Mouse (Mus musculus) neutrophil, adult 5-6 weeks (primary cell): Measurements from ENCODE around the gene Sulf2. TPM values are rescaled to one million over a fixed set of nuclear protein-coding genes. Genes with fewer than 3 reads are reported as not detected.
"Not testable (repeated sequence)": the region's sequence is repeated elsewhere in the genome, so short reads cannot be mapped to it uniquely, and the experiment has no call there.

Source experiments
- ATAC-seq: fragments of 151-379, 151-347 bp; 2 replicates; pipeline ENCODE4 v1.8.0; 2017; ENCODE audit warnings: mild to moderate bottlenecking, moderate TSS enrichment; ENCODE audit not compliant: insufficient number of reproducible peaks, poor library complexity, low FRiP score, severe bottlenecking; ENCODE audit errors: extremely low read depth
- total RNA-seq: library from RNA; stranded (forward); fragments of 200-1000 nt; gene quantifications from 2 replicates; pipeline ENCODE4 v1.2.3, GENCODE M21; 2017

Sulf2 gene
- total RNA-seq: 2.8 and 3.0 TPM in 2 replicates

- no peak for ATAC-seq
Measured at GRCm38 (mm10) chr2:166155454-166155815, at the start of gene Sulf2. Sulf2 (minus strand) TSS chr2:166155663.

- no peak for ATAC-seq
Measured at GRCm38 (mm10) chr2:166204174-166204573, 48.7 kb upstream of the Sulf2 start.

- ATAC-seq: no peak
Measured at GRCm38 (mm10) chr2:166203647-166204046, 48.2 kb upstream of the Sulf2 start.

GRCm38 (mm10) chr2:166197964-166198363 is 42.5 kb upstream of the Sulf2 start:
- no peak for ATAC-seq

- no peak for ATAC-seq
Measured at GRCm38 (mm10) chr2:166197064-166197463, 41.6 kb upstream of the Sulf2 start.

GRCm38 (mm10) chr2:166196080-166196786 is 40.8 kb upstream of the Sulf2 start:
- no peak for ATAC-seq

- ATAC-seq: no peak
Measured at GRCm38 (mm10) chr2:166195041-166195440, 39.6 kb upstream of the Sulf2 start.

- ATAC-seq: no peak
Measured at GRCm38 (mm10) chr2:166194112-166194758, 38.8 kb upstream of the Sulf2 start.

- ATAC-seq: no peak
Measured at GRCm38 (mm10) chr2:166193509-166193908, 38.0 kb upstream of the Sulf2 start.

- ATAC-seq: no peak
Measured at GRCm38 (mm10) chr2:166190816-166191215, 35.4 kb upstream of the Sulf2 start.

GRCm38 (mm10) chr2:166189191-166189590 is 33.7 kb upstream of the Sulf2 start:
- ATAC-seq: no peak

GRCm38 (mm10) chr2:166187874-166188453 is 32.5 kb upstream of the Sulf2 start:
- not testable (repeated sequence) for ATAC-seq

- ATAC-seq: not testable (repeated sequence)
Measured at GRCm38 (mm10) chr2:166187319-166187718, 31.9 kb upstream of the Sulf2 start.

- ATAC-seq: no peak
Measured at GRCm38 (mm10) chr2:166186244-166186948, 30.9 kb upstream of the Sulf2 start.

GRCm38 (mm10) chr2:166185768-166186167 is 30.3 kb upstream of the Sulf2 start:
- ATAC-seq: no peak

GRCm38 (mm10) chr2:166184417-166184816 is 29.0 kb upstream of the Sulf2 start:
- ATAC-seq: no peak

- ATAC-seq: no peak
Measured at GRCm38 (mm10) chr2:166182009-166182685, 26.7 kb upstream of the Sulf2 start.

- ATAC-seq: no peak
Measured at GRCm38 (mm10) chr2:166180744-166181508, 25.5 kb upstream of the Sulf2 start.
